Mouse (Mus musculus) stomach, embryonic 15.5 days (tissue): ENCODE results near the gene Ccdc171. TPM values are rescaled to one million over a fixed set of nuclear protein-coding genes. Genes with fewer than 3 reads are reported as not detected.
"Not testable (repeated sequence)": the region's sequence is repeated elsewhere in the genome, so short reads cannot be mapped to it uniquely, and the experiment has no call there.

Experiments
- ATAC-seq: fragments of 200-750 bp; cut with Nextera tagmentation; 2 replicates; pipeline ENCODE4 v1.8.0; 2017; ENCODE audit warnings: low read depth, moderate number of reproducible peaks, moderate TSS enrichment; ENCODE audit not compliant: insufficient read depth, low FRiP score
- H3K27ac ChIP-seq: fragments of 300-500 bp; sonication (generic); 2 replicates; pipeline ENCODE4 v1.5.1; 2015; ENCODE audit warnings: mild to moderate bottlenecking, inconsistent platforms
- H3K27me3 ChIP-seq: fragments of 300-500 bp; sonication (generic); replicated peaks from 2 replicates; pipeline ENCODE4 v1.6.1; 2015; ENCODE audit warnings: inconsistent platforms
- H3K36me3 ChIP-seq: fragments of 300-500 bp; sonication (generic); 2 replicates; pipeline ENCODE4 v1.6.1; 2015; ENCODE audit warnings: inconsistent platforms
- H3K4me1 ChIP-seq: fragments of 300-500 bp; sonication (generic); 2 replicates; pipeline ENCODE4 v1.6.1; 2015; ENCODE audit warnings: inconsistent platforms
- H3K4me2 ChIP-seq: fragments of 300-500 bp; sonication (generic); 2 replicates; pipeline ENCODE4 v1.6.1; 2015; ENCODE audit warnings: mild to moderate bottlenecking, inconsistent platforms
- H3K4me3 ChIP-seq: fragments of 300-500 bp; sonication (generic); replicated peaks from 2 replicates; pipeline ENCODE4 v1.5.1; 2015; ENCODE audit warnings: inconsistent platforms
- H3K9ac ChIP-seq: fragments of 300-500 bp; sonication (generic); 2 replicates; pipeline ENCODE4 v1.6.1; 2015; ENCODE audit warnings: inconsistent platforms
- H3K9me3 ChIP-seq: fragments of 300-500 bp; sonication (generic); 2 replicates; pipeline ENCODE4 v1.6.1; 2016; ENCODE audit warnings: inconsistent platforms
- WGBS: fragments of 180-500 bp; shearing (Covaris S2); methylation state at CpG from one replicate; pipeline ENCODE4 v1.1.7; 2015; 5-methylcytosine and 5-hydroxymethylcytosine counted together
- polyA plus RNA-seq: library from polyadenylated mRNA; unstranded; fragments of >200 nt; fragmentation: Nextera tagmentation; extraction: Ambion mirVana; gene quantifications from 2 replicates; pipeline ENCODE4 v1.2.1, GENCODE M21; 2015

The Ccdc171 gene
- 4.8 TPM in 2 replicates for polyA plus RNA-seq

GRCm38 (mm10) chr4:83524843-83525689 is at the start of gene Ccdc171:
Ccdc171 (plus strand) TSS chr4:83525545.
- peak within 1 kb of the TSS; percentile 95 for H3K4me2 ChIP-seq
- peak within 1 kb of the TSS; percentile 65 for H3K9ac ChIP-seq
- H3K36me3 ChIP-seq = no peaks in the 10 kb centered on the region
- 0 out of 2 replicates have a peak, but pooled peaks cover 8% of the 10 kb centered on the region for H3K4me1 ChIP-seq
- peak within 1 kb of the TSS; percentile 98 for H3K27ac ChIP-seq
- no peaks in the 10 kb centered on the region for H3K27me3 ChIP-seq
- no peaks in the 10 kb centered on the region for H3K9me3 ChIP-seq
- WGBS = under 1% methylated on average over 72 of the region's 73 CpGs
- peak within 1 kb of the TSS; percentile 69 for H3K4me3 ChIP-seq
- peak; percentile 96 for ATAC-seq

GRCm38 (mm10) chr4:83485250-83485649 is 40.1 kb upstream of the Ccdc171 start:
- H3K9ac ChIP-seq = peak overlapping the region; percentile 65; the same call in 1 of the 2 replicates
- H3K27ac ChIP-seq = peak overlapping the region; percentile 97
- peak overlapping the region; percentile 95 for H3K4me3 ChIP-seq
- ATAC-seq = no peak
- H3K9me3 ChIP-seq = no peaks in the 10 kb centered on the region
- H3K36me3 ChIP-seq = peaks cover 14% of the 10 kb centered on the region
- no peaks in the 10 kb centered on the region for H3K4me1 ChIP-seq
- WGBS = 24% methylated on average over 12 of the region's 12 CpGs
- no peaks in the 10 kb centered on the region for H3K27me3 ChIP-seq
- peak overlapping the region; percentile 82 for H3K4me2 ChIP-seq

GRCm38 (mm10) chr4:83485735-83486116 is 39.6 kb upstream of the Ccdc171 start:
- ATAC-seq = peak; percentile 80
- no peaks in the 10 kb centered on the region for H3K4me1 ChIP-seq
- WGBS = 0% methylated on average over 31 of the region's 40 CpGs
- no peaks in the 10 kb centered on the region for H3K9me3 ChIP-seq
- no peaks in the 10 kb centered on the region for H3K27me3 ChIP-seq
- peak overlapping the region; percentile 97 for H3K27ac ChIP-seq
- H3K4me2 ChIP-seq = peak overlapping the region; percentile 82
- peaks cover 14% of the 10 kb centered on the region for H3K36me3 ChIP-seq
- peak overlapping the region; percentile 65 for H3K9ac ChIP-seq
- peak overlapping the region; percentile 95 for H3K4me3 ChIP-seq

- peak within 1 kb of the TSS; percentile 65 for H3K9ac ChIP-seq
- peak within 1 kb of the TSS; percentile 82 for H3K4me2 ChIP-seq
- no peaks in the 10 kb centered on the region for H3K27me3 ChIP-seq
- H3K4me1 ChIP-seq = no peaks in the 10 kb centered on the region
- H3K36me3 ChIP-seq = peaks cover 11% of the 10 kb centered on the region; the same call in 1 of the 2 replicates
- WGBS = under 1% methylated on average over 63 of the region's 86 CpGs
- no peaks in the 10 kb centered on the region for H3K9me3 ChIP-seq
- H3K27ac ChIP-seq = peak within 1 kb of the TSS; percentile 97
- peak within 1 kb of the TSS; percentile 95 for H3K4me3 ChIP-seq
- peak; percentile 90 for ATAC-seq
These were observed 39.0 kb upstream of the Ccdc171 start, which contains the start of gene Psip1 for GRCm38 (mm10) chr4:83486117-83486901. Psip1 (minus strand) TSS chr4:83486459.

- Histone ChIP-seq H3K9ac (no peak overlapping the region), H3K27me3 (no peaks in the 10 kb centered on the region), H3K27ac (no peak overlapping the region), H3K36me3 (no peaks in the 10 kb centered on the region), H3K9me3 (no peaks in the 10 kb centered on the region), H3K4me3 (no peak overlapping the region), H3K4me2 (no peak overlapping the region), H3K4me1 (no peaks in the 10 kb centered on the region)
- WGBS = 33% methylated on average over 5 of the region's 5 CpGs
- no peak for ATAC-seq
These were observed 36.2 kb upstream of the Ccdc171 start for GRCm38 (mm10) chr4:83489121-83489520.

- H3K36me3 ChIP-seq = no peaks in the 10 kb centered on the region
- H3K27me3 ChIP-seq = no peaks in the 10 kb centered on the region
- H3K27ac ChIP-seq = no peak overlapping the region
- no peaks in the 10 kb centered on the region for H3K9me3 ChIP-seq
- H3K4me2 ChIP-seq = no peak overlapping the region
- H3K4me3 ChIP-seq = no peak overlapping the region
- WGBS = 96% methylated on average over 1 of the region's 1 CpGs
- H3K4me1 ChIP-seq = no peaks in the 10 kb centered on the region
- H3K9ac ChIP-seq = no peak overlapping the region
- ATAC-seq = no peak
These were observed 32.2 kb upstream of the Ccdc171 start for GRCm38 (mm10) chr4:83493112-83493511.

GRCm38 (mm10) chr4:83497013-83497412 is 28.3 kb upstream of the Ccdc171 start:
- not testable (repeated sequence) for H3K9me3 ChIP-seq, H3K4me2 ChIP-seq, H3K27ac ChIP-seq, H3K4me1 ChIP-seq, H3K9ac ChIP-seq, H3K36me3 ChIP-seq, ATAC-seq, H3K4me3 ChIP-seq, H3K27me3 ChIP-seq
- 88% methylated on average over 5 of the region's 5 CpGs for WGBS

- Histone ChIP-seq H3K27ac (no peak overlapping the region), H3K9ac (no peak overlapping the region), H3K27me3 (no peaks in the 10 kb centered on the region), H3K4me3 (peak overlapping the region; percentile 14; the same call in 1 of the 2 replicates), H3K4me1 (0 out of 2 replicates have a peak, but pooled peaks cover 3% of the 10 kb centered on the region), H3K36me3 (no peaks in the 10 kb centered on the region), H3K9me3 (no peaks in the 10 kb centered on the region), H3K4me2 (peak overlapping the region; percentile 46)
- WGBS = 14% methylated on average over 22 of the region's 22 CpGs
- ATAC-seq = no peak
These were observed 24.9 kb upstream of the Ccdc171 start for GRCm38 (mm10) chr4:83500154-83501036.

- H3K4me2 ChIP-seq = peak overlapping the region; percentile 46; the same call in 1 of the 2 replicates
These were observed 24.3 kb upstream of the Ccdc171 start for GRCm38 (mm10) chr4:83501037-83501430.

GRCm38 (mm10) chr4:83509600-83509999 is 15.7 kb upstream of the Ccdc171 start:
- 50% methylated on average over 2 of the region's 2 CpGs for WGBS

More at GRCm38 (mm10) chr4:83501037-83501430, 24.3 kb upstream of the Ccdc171 start:
- 36% methylated on average over 7 of the region's 7 CpGs for WGBS
- Histone ChIP-seq H3K27me3 (no peaks in the 10 kb centered on the region), H3K27ac (no peak overlapping the region), H3K4me1 (0 out of 2 replicates have a peak, but pooled peaks cover 3% of the 10 kb centered on the region), H3K36me3 (no peaks in the 10 kb centered on the region), H3K4me3 (no peak overlapping the region), H3K9ac (no peak overlapping the region), H3K9me3 (no peaks in the 10 kb centered on the region)
- ATAC-seq = no peak

GRCm38 (mm10) chr4:83511083-83511482 is 14.3 kb upstream of the Ccdc171 start:
- Histone ChIP-seq H3K9me3 (no peaks in the 10 kb centered on the region), H3K9ac (no peak overlapping the region), H3K4me1 (no peaks in the 10 kb centered on the region), H3K27me3 (no peaks in the 10 kb centered on the region), H3K36me3 (no peaks in the 10 kb centered on the region), H3K4me2 (no peak overlapping the region), H3K27ac (no peak overlapping the region), H3K4me3 (no peak overlapping the region)
- WGBS = 62% methylated on average over 8 of the region's 8 CpGs
- no peak for ATAC-seq

More at GRCm38 (mm10) chr4:83509600-83509999, 15.7 kb upstream of the Ccdc171 start:
- H3K9ac ChIP-seq = no peak overlapping the region
- no peaks in the 10 kb centered on the region for H3K9me3 ChIP-seq
- H3K4me2 ChIP-seq = no peak overlapping the region
- no peaks in the 10 kb centered on the region for H3K4me1 ChIP-seq
- H3K4me3 ChIP-seq = no peak overlapping the region
- no peaks in the 10 kb centered on the region for H3K27me3 ChIP-seq
- H3K36me3 ChIP-seq = no peaks in the 10 kb centered on the region
- no peak for ATAC-seq
- H3K27ac ChIP-seq = no peak overlapping the region
